Mouse (Mus musculus): ENCODE measurements around the gene Akap2. TPM values are rescaled to one million over a fixed set of nuclear protein-coding genes. Genes with fewer than 3 reads are reported as not detected.

Gene Akap2
- polyA plus RNA-seq, 1 experiment from 2014 or later: 5.6 TPM

GRCm38 (mm10) chr4:57922171-57922570, 204.7 kb downstream of the Akap2 start:
- Histone ChIP-seq H3K9ac (ENCODE audit: low read depth, low read length) (no peak overlapping the region), H3K27ac (ENCODE audit: low read depth, low read length) (no peak overlapping the region), H3K36me3 (ENCODE audit: control insufficient read depth, insufficient read depth, low read length) (no peaks in the 10 kb centered on the region), H3K27me3 (replicated peaks; ENCODE audit: control insufficient read depth, insufficient read depth, low read length) (no peaks in the 10 kb centered on the region), H3K4me2 (no peak overlapping the region), H3K4me3 (ENCODE audit: low read depth, low read length) (no peak overlapping the region), H3K9me3 (ENCODE audit: control insufficient read depth, low read length) (no peaks in the 10 kb centered on the region), H3K4me1 (replicated peaks; ENCODE audit: control insufficient read depth, insufficient read depth, low read length) (peaks cover 3% of the 10 kb centered on the region; the same call in 1 of the 2 replicates)
- no peak for ATAC-seq (replicated peaks; ENCODE audit: low FRiP score)
- 66% methylated on average over 5 of the region's 5 CpGs for WGBS
- no peak for DNase-seq (ENCODE audit: low spot score)

- Histone ChIP-seq H3K9me3 (ENCODE audit: control insufficient read depth, low read length) (no peaks in the 10 kb centered on the region), H3K27ac (ENCODE audit: low read depth, low read length) (no peak overlapping the region), H3K4me3 (ENCODE audit: low read depth, low read length) (no peak overlapping the region), H3K27me3 (replicated peaks; ENCODE audit: control insufficient read depth, insufficient read depth, low read length) (no peaks in the 10 kb centered on the region), H3K4me1 (replicated peaks; ENCODE audit: control insufficient read depth, insufficient read depth, low read length) (peaks cover 3% of the 10 kb centered on the region; the same call in 1 of the 2 replicates), H3K4me2 (no peak overlapping the region), H3K36me3 (ENCODE audit: control insufficient read depth, insufficient read depth, low read length) (no peaks in the 10 kb centered on the region), H3K9ac (ENCODE audit: low read depth, low read length) (no peak overlapping the region)
- DNase-seq (ENCODE audit: low spot score) (no peak), ATAC-seq (replicated peaks; ENCODE audit: low FRiP score) (no peak)
- WGBS: 76% methylated on average over 6 of the region's 6 CpGs
Measured at GRCm38 (mm10) chr4:57924556-57925071, 207.2 kb downstream of the Akap2 start.

GRCm38 (mm10) chr4:57927464-57928205, 210.2 kb downstream of the Akap2 start:
- Histone ChIP-seq H3K4me1 (replicated peaks; ENCODE audit: control insufficient read depth, insufficient read depth, low read length) (no peaks in the 10 kb centered on the region), H3K4me2 (no peak overlapping the region), H3K9ac (ENCODE audit: low read depth, low read length) (no peak overlapping the region), H3K36me3 (ENCODE audit: control insufficient read depth, insufficient read depth, low read length) (no peaks in the 10 kb centered on the region), H3K4me3 (ENCODE audit: low read depth, low read length) (no peak overlapping the region), H3K27ac (ENCODE audit: low read depth, low read length) (no peak overlapping the region), H3K27me3 (replicated peaks; ENCODE audit: control insufficient read depth, insufficient read depth, low read length) (no peaks in the 10 kb centered on the region), H3K9me3 (ENCODE audit: control insufficient read depth, low read length) (peaks cover under 1% of the 10 kb centered on the region; the same call in 1 of the 2 replicates)
- DNase-seq (ENCODE audit: low spot score) (no peak), ATAC-seq (replicated peaks; ENCODE audit: low FRiP score) (no peak)
- 25% methylated on average over 3 of the region's 3 CpGs for WGBS

GRCm38 (mm10) chr4:57930559-57931170, 213.2 kb downstream of the Akap2 start:
- Histone ChIP-seq H3K4me2 (no peak overlapping the region), H3K4me3 (ENCODE audit: low read depth, low read length) (no peak overlapping the region), H3K27me3 (replicated peaks; ENCODE audit: control insufficient read depth, insufficient read depth, low read length) (no peaks in the 10 kb centered on the region), H3K27ac (ENCODE audit: low read depth, low read length) (no peak overlapping the region), H3K9me3 (ENCODE audit: control insufficient read depth, low read length) (peaks cover 3% of the 10 kb centered on the region; the same call in 1 of the 2 replicates), H3K4me1 (replicated peaks; ENCODE audit: control insufficient read depth, insufficient read depth, low read length) (no peaks in the 10 kb centered on the region), H3K36me3 (ENCODE audit: control insufficient read depth, insufficient read depth, low read length) (no peaks in the 10 kb centered on the region), H3K9ac (ENCODE audit: low read depth, low read length) (no peak overlapping the region)
- WGBS: 58% methylated on average over 5 of the region's 5 CpGs
- DNase-seq (ENCODE audit: low spot score) (no peak), ATAC-seq (replicated peaks; ENCODE audit: low FRiP score) (no peak)

GRCm38 (mm10) chr4:57934181-57934580, 216.7 kb downstream of the Akap2 start:
- no peaks in the 10 kb centered on the region for H3K4me1 ChIP-seq (replicated peaks; ENCODE audit: control insufficient read depth, insufficient read depth, low read length)
- no peak overlapping the region for H3K9ac ChIP-seq (ENCODE audit: low read depth, low read length)
- ATAC-seq (replicated peaks; ENCODE audit: low FRiP score) (no peak), DNase-seq (ENCODE audit: low spot score) (no peak)
- H3K27ac ChIP-seq (ENCODE audit: low read depth, low read length): no peak overlapping the region
- no peaks in the 10 kb centered on the region for H3K36me3 ChIP-seq (ENCODE audit: control insufficient read depth, insufficient read depth, low read length)
- H3K4me2 ChIP-seq: no peak overlapping the region
- no peak overlapping the region for H3K4me3 ChIP-seq (ENCODE audit: low read depth, low read length)
- no peaks in the 10 kb centered on the region for H3K27me3 ChIP-seq (replicated peaks; ENCODE audit: control insufficient read depth, insufficient read depth, low read length)
- H3K9me3 ChIP-seq (ENCODE audit: control insufficient read depth, low read length): peaks cover 3% of the 10 kb centered on the region; the same call in 1 of the 2 replicates
- WGBS: 70% methylated on average over 5 of the region's 5 CpGs

GRCm38 (mm10) chr4:57937292-57937691, 219.8 kb downstream of the Akap2 start:
- H3K4me3 ChIP-seq (ENCODE audit: low read depth, low read length): no peak overlapping the region
- ATAC-seq (replicated peaks; ENCODE audit: low FRiP score) (no peak), DNase-seq (ENCODE audit: low spot score) (no peak)
- H3K9ac ChIP-seq (ENCODE audit: low read depth, low read length): no peak overlapping the region
- H3K4me1 ChIP-seq (replicated peaks; ENCODE audit: control insufficient read depth, insufficient read depth, low read length): no peaks in the 10 kb centered on the region
- 81% methylated on average over 6 of the region's 6 CpGs for WGBS
- H3K4me2 ChIP-seq: no peak overlapping the region
- H3K27me3 ChIP-seq (replicated peaks; ENCODE audit: control insufficient read depth, insufficient read depth, low read length): no peaks in the 10 kb centered on the region
- H3K9me3 ChIP-seq (ENCODE audit: control insufficient read depth, low read length): peaks cover 3% of the 10 kb centered on the region; the same call in 1 of the 2 replicates
- H3K36me3 ChIP-seq (ENCODE audit: control insufficient read depth, insufficient read depth, low read length): no peaks in the 10 kb centered on the region
- no peak overlapping the region for H3K27ac ChIP-seq (ENCODE audit: low read depth, low read length)

GRCm38 (mm10) chr4:57940631-57941030, 223.2 kb downstream of the Akap2 start:
- no peaks in the 10 kb centered on the region for H3K4me1 ChIP-seq (replicated peaks; ENCODE audit: control insufficient read depth, insufficient read depth, low read length)
- ATAC-seq (replicated peaks; ENCODE audit: low FRiP score): no peak
- no peak overlapping the region for H3K4me2 ChIP-seq

GRCm38 (mm10) chr4:57942892-57943291, 225.4 kb downstream of the Akap2 start:
- H3K9ac ChIP-seq (ENCODE audit: low read depth, low read length): no peak overlapping the region
- no peaks in the 10 kb centered on the region for H3K27me3 ChIP-seq (replicated peaks; ENCODE audit: control insufficient read depth, insufficient read depth, low read length)
- DNase-seq (ENCODE audit: low spot score) (no peak), ATAC-seq (replicated peaks; ENCODE audit: low FRiP score) (no peak)
- 78% methylated on average over 2 of the region's 2 CpGs for WGBS
- H3K9me3 ChIP-seq (ENCODE audit: control insufficient read depth, low read length): no peaks in the 10 kb centered on the region
- H3K4me1 ChIP-seq (replicated peaks; ENCODE audit: control insufficient read depth, insufficient read depth, low read length): no peaks in the 10 kb centered on the region
- H3K36me3 ChIP-seq (ENCODE audit: control insufficient read depth, insufficient read depth, low read length): peaks cover 20% of the 10 kb centered on the region
- no peak overlapping the region for H3K4me2 ChIP-seq
- H3K4me3 ChIP-seq (ENCODE audit: low read depth, low read length): no peak overlapping the region
- H3K27ac ChIP-seq (ENCODE audit: low read depth, low read length): no peak overlapping the region

More at GRCm38 (mm10) chr4:57940631-57941030, 223.2 kb downstream of the Akap2 start:
- peaks cover 17% of the 10 kb centered on the region for H3K36me3 ChIP-seq (ENCODE audit: control insufficient read depth, insufficient read depth, low read length)
- no peak for DNase-seq (ENCODE audit: low spot score)
- H3K9ac ChIP-seq (ENCODE audit: low read depth, low read length): no peak overlapping the region
- 65% methylated on average over 4 of the region's 4 CpGs for WGBS
- no peak overlapping the region for H3K4me3 ChIP-seq (ENCODE audit: low read depth, low read length)
- H3K27ac ChIP-seq (ENCODE audit: low read depth, low read length): no peak overlapping the region
- H3K27me3 ChIP-seq (replicated peaks; ENCODE audit: control insufficient read depth, insufficient read depth, low read length): no peaks in the 10 kb centered on the region
- H3K9me3 ChIP-seq (ENCODE audit: control insufficient read depth, low read length): no peaks in the 10 kb centered on the region

Measured in liver, embryonic 11.5 days (tissue).